Mouse (Mus musculus) embryo, embryonic 11 days (tissue): Measurements from ENCODE around the gene Lrba.

Experiments
- DNase-seq: peaks from one replicate; pipeline ENCODE4 v3.0.0-alpha.2; 2015

The Lrba gene

DNA sequence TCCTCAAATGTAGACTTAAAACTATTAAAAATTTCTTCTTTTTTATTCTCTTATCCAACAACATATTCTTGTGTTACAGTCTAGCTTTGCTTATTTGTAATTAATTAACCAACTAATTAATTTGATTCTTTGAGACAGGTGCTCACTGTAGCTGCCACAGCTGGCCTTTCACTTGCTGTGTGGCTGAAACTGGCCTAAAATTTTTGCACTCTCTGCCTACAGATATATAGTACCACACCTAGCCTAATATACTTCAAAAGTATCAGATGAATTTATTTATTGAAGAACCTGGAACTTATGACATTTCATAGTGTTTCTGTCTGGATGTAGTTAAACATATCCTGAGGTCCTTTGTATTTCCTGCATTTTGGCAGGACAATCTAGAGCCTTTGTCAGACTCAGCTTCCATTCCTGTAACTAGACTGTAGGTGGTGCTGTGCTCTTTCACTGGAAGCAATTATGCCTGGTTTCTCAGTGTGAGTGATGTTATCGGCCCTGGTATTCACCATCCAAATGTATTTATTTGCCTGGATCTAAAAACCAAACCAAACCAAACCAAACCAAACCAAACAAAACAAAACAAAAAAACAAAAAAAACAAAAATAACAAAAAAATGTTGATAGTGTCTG, 43.7 kb downstream of the Lrba start:
- peak; percentile 83 for DNase-seq

DNA sequence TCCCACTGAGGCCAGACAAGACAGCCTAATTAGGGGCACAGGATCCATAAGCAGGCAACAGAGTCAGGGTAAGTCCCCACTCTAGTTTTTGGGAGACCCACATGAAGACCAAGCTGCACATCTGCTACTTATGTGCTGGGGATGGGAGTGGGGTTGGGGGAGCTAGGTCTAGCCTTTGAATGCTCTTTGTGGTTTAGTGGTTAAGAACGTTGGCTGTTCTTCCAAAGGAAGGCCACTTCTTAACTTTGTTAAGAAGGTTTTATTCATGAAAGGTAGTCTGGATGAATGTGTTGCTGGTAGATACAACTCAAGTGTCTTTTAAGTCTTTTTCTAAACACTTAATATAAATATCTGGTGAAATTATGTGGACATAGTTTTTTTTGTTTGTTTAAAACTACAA, 51.2 kb downstream of the Lrba start:
- no peak for DNase-seq

DNA sequence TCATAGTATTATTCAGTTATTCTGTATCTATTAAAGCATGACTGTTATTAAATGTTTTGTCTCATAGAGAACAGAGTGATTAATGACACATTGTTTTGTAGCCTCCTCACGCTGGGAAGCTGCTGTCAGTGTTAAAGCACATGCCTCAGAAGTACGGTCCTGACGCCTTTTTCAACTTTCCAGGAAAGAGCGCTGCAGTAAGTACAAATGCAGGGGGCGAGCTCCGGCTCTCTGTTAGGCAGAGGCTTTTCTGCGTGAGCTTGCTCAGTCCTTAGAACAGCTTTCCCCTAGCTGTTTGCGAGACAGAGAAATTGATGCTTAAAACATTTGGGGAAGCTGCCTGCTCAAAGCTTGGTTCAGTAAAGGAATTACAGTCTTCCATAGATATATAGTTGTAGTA, 66.8 kb downstream of the Lrba start:
- DNase-seq = peak; percentile 20

DNA sequence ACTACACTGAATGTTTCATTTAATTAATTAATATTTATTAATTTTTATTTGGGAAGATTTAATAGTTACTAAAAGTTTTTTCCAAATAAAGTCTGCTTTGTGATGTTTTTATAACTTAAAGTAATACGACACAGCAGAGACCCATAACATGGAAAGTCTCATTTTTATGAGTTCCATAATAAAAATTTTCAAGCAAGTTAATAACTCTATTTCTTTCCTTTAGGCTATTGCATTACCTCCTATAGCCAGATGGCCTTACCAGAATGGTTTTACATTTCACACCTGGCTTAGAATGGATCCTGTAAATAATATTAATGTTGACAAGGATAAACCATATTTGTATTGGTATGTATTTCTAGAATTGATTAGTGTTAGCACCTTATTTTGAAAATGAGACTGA, 70.4 kb downstream of the Lrba start:
- no peak for DNase-seq

DNA sequence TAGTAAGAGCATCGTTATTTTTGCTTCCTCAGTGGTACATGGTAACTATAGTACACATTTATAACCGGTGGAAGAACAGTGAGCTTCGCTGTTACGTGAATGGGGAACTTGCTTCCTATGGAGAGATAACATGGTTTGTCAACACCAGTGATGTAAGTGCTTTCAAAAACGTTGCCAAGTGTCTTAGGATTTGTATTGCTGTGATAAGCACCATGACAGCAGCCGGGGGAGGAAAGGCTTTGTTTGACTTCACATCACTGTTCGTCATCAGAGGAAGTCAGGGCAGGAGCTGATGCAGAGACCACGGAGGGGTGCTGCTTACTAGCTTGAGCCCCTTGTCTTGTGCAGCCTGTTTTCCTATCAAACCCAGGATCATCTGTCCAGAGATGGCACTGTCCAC, 71.7 kb downstream of the Lrba start:
- no peak for DNase-seq

DNA sequence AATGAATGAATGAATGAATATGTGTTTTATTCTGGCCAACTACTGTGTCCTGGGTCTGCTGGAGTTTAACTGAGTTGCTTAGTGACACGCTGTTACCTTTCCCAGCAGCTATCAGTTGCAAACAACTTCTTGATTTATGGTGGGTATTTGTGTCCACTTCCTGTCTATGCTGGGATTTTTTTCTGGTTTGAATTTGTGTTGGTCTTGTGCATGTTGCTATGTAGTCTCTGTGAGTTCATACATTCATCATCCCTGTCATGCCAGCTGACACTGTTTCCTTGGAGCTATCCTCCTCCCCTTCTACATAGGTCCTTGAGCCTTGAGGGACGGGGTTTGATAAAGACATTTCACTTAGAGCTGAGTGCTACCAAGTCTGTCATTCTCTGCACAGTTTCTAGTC, 84.4 kb downstream of the Lrba start:
- peak; percentile 22 for DNase-seq

DNA sequence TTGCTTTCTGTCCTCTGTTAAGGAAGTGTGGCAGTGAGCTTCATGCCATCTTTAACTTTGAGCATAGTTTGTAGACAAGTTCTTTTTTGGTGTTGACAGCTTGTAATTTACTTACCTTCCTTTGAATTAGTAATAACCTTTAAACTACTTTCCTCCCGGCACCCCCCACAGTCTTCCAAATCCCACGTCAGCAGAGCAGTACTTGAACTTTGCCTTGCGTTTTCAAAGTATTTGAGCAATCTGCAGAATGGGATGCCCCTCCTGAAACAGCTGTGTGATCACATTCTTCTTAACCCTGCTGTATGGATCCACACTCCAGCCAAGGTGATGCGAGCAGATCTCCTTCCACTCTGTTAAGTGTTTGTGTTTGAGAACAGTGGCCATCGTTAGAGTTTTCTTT, 85.7 kb downstream of the Lrba start:
- peak; percentile 44 for DNase-seq

DNA sequence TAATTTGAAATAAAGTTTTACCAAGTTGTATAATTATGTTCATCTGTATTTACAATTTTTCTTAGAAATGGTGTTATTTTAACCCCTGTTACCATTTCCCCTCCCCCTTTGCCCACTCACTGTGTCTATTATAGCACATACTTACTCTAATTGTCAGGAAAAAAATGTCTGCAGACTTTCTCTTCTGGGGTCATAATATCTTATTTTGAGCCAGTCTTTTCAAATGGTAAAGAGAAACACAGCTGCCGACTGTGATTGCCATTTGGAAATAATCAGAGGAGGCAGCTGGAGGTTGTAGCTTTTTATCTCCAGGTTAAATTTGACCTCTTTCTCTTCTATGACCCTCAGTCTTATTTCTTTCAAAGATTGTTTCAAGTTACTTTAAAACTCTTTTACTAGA, 86.9 kb downstream of the Lrba start:
- peak; percentile 52 for DNase-seq

DNA sequence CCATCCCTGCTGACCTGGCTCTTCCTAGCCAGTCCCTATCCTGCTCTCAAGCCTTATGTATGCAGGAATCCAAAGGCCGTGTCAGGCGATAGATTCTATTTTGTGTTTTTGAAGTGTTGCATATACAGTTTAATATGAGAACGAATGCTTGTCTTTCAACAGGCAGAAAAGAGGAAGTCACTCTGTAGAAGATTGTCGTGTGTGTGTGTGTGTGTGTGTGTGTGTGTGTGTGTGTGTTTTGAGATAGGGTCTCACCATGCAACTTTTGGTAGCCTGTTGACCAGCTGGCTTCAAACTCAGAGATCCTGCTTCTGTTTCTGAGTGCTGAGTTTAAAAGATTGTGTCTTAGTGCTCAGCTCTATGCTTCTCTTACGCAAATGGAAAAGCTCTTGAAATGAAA, 93.2 kb downstream of the Lrba start:
- DNase-seq = no peak

DNA sequence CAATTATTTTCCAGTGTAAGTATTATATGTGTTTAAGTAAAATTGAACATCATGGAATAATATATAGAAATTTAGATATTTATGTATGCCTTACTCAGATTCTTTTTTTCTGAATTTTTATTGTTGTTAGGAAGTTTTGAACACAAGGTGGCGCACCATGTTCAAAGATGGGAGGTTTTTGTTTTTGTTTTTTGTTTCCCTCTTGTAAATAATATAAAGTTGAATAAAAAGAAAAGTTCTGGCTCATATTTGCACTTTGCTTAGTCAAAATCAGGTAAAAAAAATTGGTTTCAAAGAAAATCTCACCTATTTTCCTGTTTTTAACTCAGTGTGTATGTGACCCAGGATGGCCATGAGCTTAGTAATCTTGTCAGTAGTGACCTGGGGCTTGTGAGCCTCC, 104.1 kb downstream of the Lrba start:
- DNase-seq = peak; percentile 54

DNA sequence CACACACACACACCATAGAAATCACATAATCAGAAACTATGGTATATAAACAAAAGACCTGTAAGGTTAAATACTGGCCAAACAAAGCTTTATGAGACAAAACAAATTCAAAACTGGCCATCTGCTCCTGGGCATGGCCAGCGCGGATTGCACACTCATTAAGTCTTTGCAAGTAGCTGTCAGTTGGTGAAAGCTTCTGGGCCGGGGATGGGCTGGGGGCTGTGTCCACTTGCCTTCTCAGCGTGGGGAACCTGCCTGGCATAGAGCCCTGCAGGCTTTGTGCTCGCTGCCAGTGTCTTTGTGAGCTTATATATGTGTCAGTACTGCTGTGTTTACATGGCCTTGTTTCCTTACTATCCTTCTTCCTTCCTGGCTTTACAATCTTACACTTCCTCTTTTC, 118.8 kb downstream of the Lrba start:
- peak; percentile 17 for DNase-seq

DNA sequence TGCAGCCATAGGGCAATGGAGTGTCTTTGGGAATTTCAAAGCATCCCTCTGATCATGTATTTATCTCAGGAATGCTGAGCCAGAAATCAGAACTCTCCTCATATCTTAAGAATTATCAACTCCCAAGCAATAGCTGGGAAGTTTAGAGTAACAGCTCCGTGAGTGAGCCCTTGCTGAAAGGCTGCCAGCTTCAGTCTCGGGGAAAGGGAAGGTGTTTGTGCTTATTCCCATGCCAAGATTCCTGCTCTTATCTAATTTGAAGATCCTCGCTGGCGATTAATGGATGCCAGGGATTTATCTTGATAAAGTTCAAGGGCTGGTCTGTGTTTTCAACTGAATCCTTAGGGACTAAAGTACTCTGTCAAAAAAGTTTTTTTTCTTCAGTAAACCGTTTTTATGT, 138.0 kb downstream of the Lrba start:
- no peak for DNase-seq

DNA sequence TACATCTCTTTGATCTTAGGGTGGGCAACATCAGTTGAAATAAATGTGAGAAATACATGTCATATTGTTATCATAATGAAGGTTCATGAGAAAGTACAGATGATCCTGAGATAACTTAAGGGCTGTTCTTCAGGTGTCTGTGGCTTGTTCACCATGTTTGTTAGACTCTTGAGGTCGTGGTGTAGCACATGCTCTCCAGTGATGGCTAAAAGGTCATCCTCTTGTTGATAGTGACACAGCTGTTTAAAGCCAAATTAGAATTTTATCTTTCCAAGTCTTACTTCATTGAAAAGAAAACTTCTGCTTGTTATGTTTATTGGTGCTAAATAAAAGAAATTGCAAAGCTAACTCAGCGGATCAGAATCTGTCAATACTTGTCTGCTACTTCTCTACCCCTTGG, 147.0 kb downstream of the Lrba start:
- DNase-seq = no peak

DNA sequence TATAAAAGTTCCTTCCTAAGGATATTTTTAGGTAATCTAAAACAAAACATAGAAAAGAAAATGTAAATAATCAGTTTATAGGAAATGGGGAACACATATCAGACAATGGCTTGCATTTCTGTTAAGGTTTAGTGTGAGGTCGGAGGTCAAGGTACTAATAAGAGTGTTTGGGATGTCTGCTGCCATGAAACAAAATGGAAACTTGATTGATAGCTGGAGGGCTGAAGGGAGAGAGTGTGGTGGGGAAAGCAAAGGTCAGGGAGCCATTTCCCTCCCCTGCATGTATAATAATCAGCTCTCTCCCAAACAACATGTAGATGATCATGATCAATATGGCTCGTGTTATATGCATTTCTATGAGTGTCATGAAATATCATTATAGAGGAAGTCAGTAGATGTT, 150.8 kb downstream of the Lrba start:
- peak; percentile 47 for DNase-seq

DNA sequence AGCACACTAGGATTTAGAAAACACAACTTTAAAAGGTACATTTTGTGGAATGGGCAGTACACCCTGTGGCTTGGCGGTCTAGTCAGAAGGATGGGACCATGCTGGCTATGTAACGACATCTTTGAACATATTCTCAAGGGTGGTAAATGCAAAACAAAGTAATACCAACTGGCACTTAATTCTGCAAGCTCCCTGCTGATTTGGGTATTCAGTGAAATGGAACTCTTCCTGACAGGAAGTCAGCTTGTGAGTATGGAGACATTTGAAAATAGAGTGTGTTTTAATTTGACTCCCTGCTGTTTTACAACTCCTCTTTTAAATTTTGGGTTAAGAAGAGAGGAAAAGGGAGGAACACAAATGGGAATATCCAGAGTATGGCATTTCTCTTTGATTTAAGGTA, 158.1 kb downstream of the Lrba start:
- DNase-seq = peak; percentile 27

DNA sequence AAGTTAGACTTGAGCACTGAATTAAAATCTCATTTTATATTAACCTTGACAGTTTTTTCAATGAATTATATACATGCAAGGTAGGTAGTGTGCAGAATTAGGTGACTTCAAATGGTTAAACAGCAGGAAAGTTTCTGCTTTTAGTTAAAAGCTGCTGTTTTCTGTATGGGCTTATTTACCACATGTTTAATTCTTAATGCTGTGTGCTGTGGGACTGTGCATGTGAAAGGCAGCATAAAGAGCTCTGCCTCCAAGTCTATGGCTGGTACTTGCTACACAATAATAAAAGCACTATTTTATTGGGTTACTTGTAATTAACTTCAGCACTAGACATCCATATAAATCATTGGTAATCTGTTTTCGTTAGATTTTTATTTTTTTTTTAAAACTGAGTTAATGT, 160.6 kb downstream of the Lrba start:
- DNase-seq = no peak

DNA sequence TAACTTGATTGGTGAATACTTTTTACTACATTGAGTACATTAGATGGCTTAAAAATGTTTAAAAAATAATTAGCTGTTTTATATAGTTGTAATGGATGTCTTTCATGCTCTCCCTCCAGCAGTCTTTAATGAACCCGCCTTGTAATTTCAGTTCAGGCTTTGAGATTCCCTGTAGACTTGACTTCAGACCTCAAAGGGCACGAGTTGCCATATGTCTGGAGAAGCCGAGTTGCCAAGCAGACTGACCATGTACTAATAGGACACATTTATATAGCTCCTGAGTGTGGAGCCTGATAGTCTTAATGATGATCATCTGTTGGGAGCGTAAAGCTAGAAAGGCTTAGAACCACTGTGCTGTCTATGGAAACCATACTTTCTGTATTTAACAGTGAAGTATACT, 161.8 kb downstream of the Lrba start:
- peak; percentile 46 for DNase-seq

DNA sequence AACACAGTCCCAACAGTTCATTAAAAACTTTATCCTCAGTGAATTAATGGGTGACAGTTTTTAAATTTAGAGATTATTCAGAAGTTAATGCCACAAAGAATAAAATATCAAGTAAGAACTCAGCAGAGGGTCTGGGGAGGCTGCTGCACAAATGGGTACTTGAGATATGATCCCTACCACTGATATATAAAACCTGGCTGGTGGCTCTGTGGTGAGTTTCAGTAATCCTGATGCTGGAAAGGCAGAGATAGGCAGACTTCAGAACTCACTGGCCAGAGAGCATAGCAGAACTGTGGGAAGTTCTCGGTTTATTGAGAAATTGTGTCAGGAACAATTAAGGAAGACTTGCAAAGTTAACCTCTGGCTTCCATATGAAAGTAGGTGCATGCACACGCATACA, 199.3 kb downstream of the Lrba start:
- no peak for DNase-seq

DNA sequence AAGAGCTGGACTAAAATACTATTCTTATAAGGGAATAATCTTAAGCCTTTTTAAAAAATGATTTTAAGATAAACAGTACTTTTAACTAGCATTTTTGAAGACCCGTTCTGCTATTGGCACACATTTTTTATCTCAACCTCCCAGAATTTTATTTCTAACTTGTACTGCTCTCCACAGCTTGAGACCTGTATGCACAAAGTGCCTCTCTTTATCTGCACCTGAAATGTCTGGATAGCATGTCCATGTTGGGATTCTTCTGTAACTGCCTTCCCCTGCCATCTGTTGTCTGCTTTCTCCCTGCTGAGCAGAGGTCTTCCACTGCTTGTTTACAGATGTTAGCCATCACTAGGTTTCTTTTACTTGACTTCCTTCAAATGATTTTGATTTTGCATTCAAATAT, 202.3 kb downstream of the Lrba start:
- DNase-seq = no peak

DNA sequence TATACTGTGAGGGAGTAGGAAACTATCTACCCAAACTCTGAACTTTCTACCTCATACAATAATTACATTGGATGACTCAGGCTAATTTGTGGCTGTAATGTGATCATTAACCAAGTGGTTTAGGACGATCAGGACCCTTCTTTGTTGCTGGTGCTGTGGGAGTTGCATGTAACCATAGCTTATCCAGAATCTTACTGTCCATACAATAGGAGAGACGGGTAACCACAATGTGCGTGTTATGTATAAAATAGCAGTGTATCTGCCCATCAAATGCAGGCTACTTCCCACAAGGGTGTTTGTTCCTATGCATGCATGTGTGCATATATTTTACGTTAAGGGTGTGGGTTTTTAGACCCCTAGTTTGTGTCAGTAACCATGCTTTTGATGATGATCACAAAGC, 219.0 kb downstream of the Lrba start:
- DNase-seq = no peak

DNA sequence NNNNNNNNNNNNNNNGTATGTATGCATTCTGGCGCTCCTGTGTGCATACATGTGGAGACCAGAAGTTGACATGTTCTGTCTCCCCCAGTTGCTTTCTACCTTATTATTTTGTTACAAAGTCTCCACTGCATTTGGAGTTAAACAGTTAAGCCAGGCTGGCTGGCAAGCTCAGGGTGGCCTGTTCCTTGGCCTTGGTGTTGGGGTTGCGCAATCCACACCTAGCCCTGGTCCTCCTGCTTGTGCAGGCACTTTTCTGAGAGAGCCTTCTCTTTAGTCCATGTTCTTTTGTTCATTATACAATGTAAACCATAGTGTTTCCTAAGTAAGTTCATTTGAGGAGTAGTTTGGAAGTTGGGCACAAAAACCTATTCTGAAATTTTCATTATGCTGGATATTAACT, 226.7 kb downstream of the Lrba start:
- no peak for DNase-seq

DNA sequence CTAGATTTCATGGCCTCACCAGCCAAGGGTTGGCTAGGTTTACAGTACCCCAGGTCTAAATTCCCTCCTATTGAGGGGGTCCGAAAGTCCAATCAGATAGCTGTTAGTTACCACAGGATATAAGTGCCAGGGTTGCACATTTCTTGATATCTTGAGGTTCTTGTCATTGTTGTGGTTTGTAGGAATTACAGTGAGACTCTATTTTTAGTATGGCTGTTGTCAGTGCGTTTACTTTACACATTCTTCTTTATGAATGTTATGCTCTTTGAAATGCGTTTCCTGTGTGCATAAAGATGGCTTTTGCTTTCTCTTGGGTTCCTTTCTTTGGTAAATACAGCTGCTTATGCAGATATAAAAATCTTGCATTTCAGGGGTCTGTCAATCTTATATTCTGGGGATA, 237.1 kb downstream of the Lrba start:
- DNase-seq = no peak

DNA sequence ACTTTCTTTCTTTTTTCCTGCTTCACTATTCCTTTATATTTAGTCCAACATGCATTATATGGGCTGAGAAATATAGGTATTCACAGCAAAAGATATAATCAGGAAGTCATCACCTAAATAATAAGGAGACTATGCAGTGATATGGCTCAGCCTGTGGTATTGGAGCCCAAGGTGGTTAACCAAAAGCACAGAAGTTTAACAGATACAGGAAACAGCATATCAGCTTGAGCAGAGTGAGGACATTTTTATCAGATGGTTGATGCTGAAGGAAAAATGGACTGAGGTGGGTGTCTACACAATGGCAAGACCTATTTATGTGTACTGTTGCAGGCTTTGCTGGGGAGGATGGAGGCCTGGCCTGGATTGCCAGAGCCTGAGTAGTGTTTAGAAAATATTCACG, 265.5 kb downstream of the Lrba start:
- no peak for DNase-seq

DNA sequence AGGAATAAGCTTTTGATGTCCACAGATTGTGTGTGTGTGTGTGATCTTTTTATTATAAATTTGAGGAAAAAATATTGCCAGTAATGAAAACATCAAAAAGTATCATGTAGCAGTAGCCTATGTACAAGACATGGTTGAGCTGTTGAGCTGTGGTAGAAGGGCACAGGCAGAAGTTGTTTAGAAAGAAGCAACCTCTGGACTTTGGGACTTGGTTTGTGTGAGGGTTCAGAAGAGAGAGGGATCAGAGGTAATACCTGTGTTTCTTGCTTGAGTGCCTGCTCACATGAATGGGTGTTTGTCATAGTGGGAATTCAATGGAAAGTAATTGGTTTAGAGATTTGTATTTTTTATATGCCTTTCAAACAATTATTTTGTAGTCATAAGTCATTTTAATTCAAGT, 276.1 kb downstream of the Lrba start:
- no peak for DNase-seq

DNA sequence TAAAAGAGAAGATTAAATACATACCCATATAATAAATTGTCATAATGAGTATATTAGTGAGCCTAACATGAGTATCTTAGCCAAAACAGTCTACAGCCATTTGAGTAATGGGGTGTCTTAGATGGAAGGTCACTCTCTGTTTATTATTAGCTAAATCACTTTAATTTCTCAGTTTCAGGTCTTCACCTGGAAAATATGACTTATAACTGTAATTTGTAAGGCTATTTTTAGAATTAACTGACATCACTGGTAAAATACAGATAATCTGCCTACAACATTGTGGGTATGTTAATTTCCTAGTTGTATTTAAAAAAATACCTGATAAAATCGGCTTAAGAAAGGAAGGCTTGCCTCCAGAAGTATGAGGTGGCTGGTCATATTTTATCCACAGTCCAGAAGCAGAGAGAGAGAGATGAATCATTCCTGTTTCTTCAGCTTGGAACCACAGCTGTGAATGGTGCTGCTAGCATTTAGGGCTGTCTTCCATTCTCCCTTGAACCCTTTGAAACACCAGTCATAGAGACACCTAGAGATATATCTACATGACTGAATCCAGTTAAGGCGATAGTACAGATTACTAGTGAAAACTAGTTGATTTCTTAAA, 294.1 kb downstream of the Lrba start:
- no peak for DNase-seq
